Mouse (Mus musculus): ENCODE measurements around the gene Bri3bp. TPM values are rescaled to one million over a fixed set of nuclear protein-coding genes. Genes with fewer than 3 reads are reported as not detected.

The Bri3bp gene
- polyA plus RNA-seq, 1 experiment from 2014 or later, result 12.8 TPM

- Histone ChIP-seq H3K4me1 (ENCODE audit: insufficient read depth, low read depth, low read length) (peaks cover 12% of the 10 kb centered on the region; the same call in 1 of the 2 replicates), H3K9me3 (ENCODE audit: low read length) (no peaks in the 10 kb centered on the region), H3K36me3 (ENCODE audit: insufficient read depth, low read length) (no peaks in the 10 kb centered on the region), H3K4me3 (ENCODE audit: low read depth, low read length) (peak overlapping the region; percentile 70; the same call in 1 of the 2 replicates), H3K27me3 (replicated peaks; ENCODE audit: insufficient read depth, low read length) (no peaks in the 10 kb centered on the region), H3K4me2 (replicated peaks; ENCODE audit: low read depth, low read length) (peak overlapping the region; percentile 97; the same call in 1 of the 2 replicates), H3K27ac (ENCODE audit: low read length) (no peak overlapping the region), H3K9ac (replicated peaks; ENCODE audit: low read depth) (no peak overlapping the region)
- no peak for TF ChIP-seq CTCF (IDR thresholded peaks at IDR 0.05)
- no peak for TF ChIP-seq EP300 (IDR thresholded peaks at IDR 0.05)
- ATAC-seq (no peak), DNase-seq (ENCODE audit: low spot score) (no peak)
- WGBS, result 48% methylated on average over 7 of the region's 7 CpGs
Observed at GRCm38 (mm10) chr5:125476799-125477198, 35.4 kb downstream of the Bri3bp start.

- 70% methylated on average over 7 of the region's 7 CpGs for WGBS
- H3K4me2 ChIP-seq (replicated peaks; ENCODE audit: low read depth, low read length), result no peak overlapping the region
Observed at GRCm38 (mm10) chr5:125477533-125477932, 36.2 kb downstream of the Bri3bp start.

GRCm38 (mm10) chr5:125478037-125478436, 36.7 kb downstream of the Bri3bp start:
- WGBS, result 78% methylated on average over 7 of the region's 7 CpGs
- ATAC-seq, result no peak
- no peak for DNase-seq (ENCODE audit: low spot score)
- H3K4me2 ChIP-seq (replicated peaks; ENCODE audit: low read depth, low read length), result no peak overlapping the region
- H3K9ac ChIP-seq (replicated peaks; ENCODE audit: low read depth), result no peak overlapping the region
- no peaks in the 10 kb centered on the region for H3K36me3 ChIP-seq (ENCODE audit: insufficient read depth, low read length)
- H3K4me3 ChIP-seq (ENCODE audit: low read depth, low read length), result no peak overlapping the region
- no peak overlapping the region for H3K27ac ChIP-seq (ENCODE audit: low read length)
- no peak for TF ChIP-seq CTCF (IDR thresholded peaks at IDR 0.05)
- TF ChIP-seq EP300 (IDR thresholded peaks at IDR 0.05), result no peak
- H3K4me1 ChIP-seq (ENCODE audit: insufficient read depth, low read depth, low read length), result peaks cover 12% of the 10 kb centered on the region; the same call in 1 of the 2 replicates
- H3K27me3 ChIP-seq (replicated peaks; ENCODE audit: insufficient read depth, low read length), result no peaks in the 10 kb centered on the region
- no peaks in the 10 kb centered on the region for H3K9me3 ChIP-seq (ENCODE audit: low read length)

More at GRCm38 (mm10) chr5:125477533-125477932, 36.2 kb downstream of the Bri3bp start:
- DNase-seq (ENCODE audit: low spot score) (no peak), ATAC-seq (no peak)
- H3K27me3 ChIP-seq (replicated peaks; ENCODE audit: insufficient read depth, low read length), result no peaks in the 10 kb centered on the region
- TF ChIP-seq EP300 (IDR thresholded peaks at IDR 0.05) (no peak), CTCF (IDR thresholded peaks at IDR 0.05) (no peak)
- H3K4me3 ChIP-seq (ENCODE audit: low read depth, low read length), result no peak overlapping the region
- H3K27ac ChIP-seq (ENCODE audit: low read length), result no peak overlapping the region
- no peaks in the 10 kb centered on the region for H3K9me3 ChIP-seq (ENCODE audit: low read length)
- no peak overlapping the region for H3K9ac ChIP-seq (replicated peaks; ENCODE audit: low read depth)
- peaks cover 12% of the 10 kb centered on the region; the same call in 1 of the 2 replicates for H3K4me1 ChIP-seq (ENCODE audit: insufficient read depth, low read depth, low read length)
- no peaks in the 10 kb centered on the region for H3K36me3 ChIP-seq (ENCODE audit: insufficient read depth, low read length)

- Histone ChIP-seq H3K9ac (replicated peaks; ENCODE audit: low read depth) (no peak overlapping the region), H3K4me1 (ENCODE audit: insufficient read depth, low read depth, low read length) (peaks cover 12% of the 10 kb centered on the region; the same call in 1 of the 2 replicates), H3K4me2 (replicated peaks; ENCODE audit: low read depth, low read length) (no peak overlapping the region), H3K36me3 (ENCODE audit: insufficient read depth, low read length) (no peaks in the 10 kb centered on the region), H3K27ac (ENCODE audit: low read length) (no peak overlapping the region), H3K4me3 (ENCODE audit: low read depth, low read length) (no peak overlapping the region), H3K9me3 (ENCODE audit: low read length) (no peaks in the 10 kb centered on the region), H3K27me3 (replicated peaks; ENCODE audit: insufficient read depth, low read length) (no peaks in the 10 kb centered on the region)
- ATAC-seq (no peak), DNase-seq (ENCODE audit: low spot score) (no peak)
- 90% methylated on average over 3 of the region's 3 CpGs for WGBS
- TF ChIP-seq EP300 (IDR thresholded peaks at IDR 0.05) (no peak), CTCF (IDR thresholded peaks at IDR 0.05) (no peak)
Observed at GRCm38 (mm10) chr5:125479376-125479775, 38.0 kb downstream of the Bri3bp start.

GRCm38 (mm10) chr5:125480434-125481231, 39.3 kb downstream of the Bri3bp start:
- H3K36me3 ChIP-seq (ENCODE audit: insufficient read depth, low read length), result no peaks in the 10 kb centered on the region
- WGBS, result 76% methylated on average over 11 of the region's 11 CpGs
- no peaks in the 10 kb centered on the region for H3K27me3 ChIP-seq (replicated peaks; ENCODE audit: insufficient read depth, low read length)

GRCm38 (mm10) chr5:125482474-125482873, 41.1 kb downstream of the Bri3bp start:
- TF ChIP-seq EP300 (IDR thresholded peaks at IDR 0.05) (no peak), CTCF (IDR thresholded peaks at IDR 0.05) (no peak)
- no peak for DNase-seq (ENCODE audit: low spot score)

More at GRCm38 (mm10) chr5:125480434-125481231, 39.3 kb downstream of the Bri3bp start:
- Histone ChIP-seq H3K4me1 (ENCODE audit: insufficient read depth, low read depth, low read length) (peaks cover 12% of the 10 kb centered on the region; the same call in 1 of the 2 replicates), H3K4me3 (ENCODE audit: low read depth, low read length) (no peak overlapping the region), H3K9me3 (ENCODE audit: low read length) (no peaks in the 10 kb centered on the region), H3K27ac (ENCODE audit: low read length) (no peak overlapping the region), H3K9ac (replicated peaks; ENCODE audit: low read depth) (no peak overlapping the region), H3K4me2 (replicated peaks; ENCODE audit: low read depth, low read length) (no peak overlapping the region)
- DNase-seq (ENCODE audit: low spot score) (no peak), ATAC-seq (no peak)
- TF ChIP-seq EP300 (IDR thresholded peaks at IDR 0.05) (no peak), CTCF (IDR thresholded peaks at IDR 0.05) (no peak)

More at GRCm38 (mm10) chr5:125482474-125482873, 41.1 kb downstream of the Bri3bp start:
- no peak overlapping the region for H3K4me3 ChIP-seq (ENCODE audit: low read depth, low read length)
- no peak overlapping the region for H3K4me2 ChIP-seq (replicated peaks; ENCODE audit: low read depth, low read length)
- ATAC-seq, result no peak
- H3K4me1 ChIP-seq (ENCODE audit: insufficient read depth, low read depth, low read length), result no peaks in the 10 kb centered on the region
- no peak overlapping the region for H3K27ac ChIP-seq (ENCODE audit: low read length)
- no peaks in the 10 kb centered on the region for H3K36me3 ChIP-seq (ENCODE audit: insufficient read depth, low read length)
- H3K9me3 ChIP-seq (ENCODE audit: low read length), result no peaks in the 10 kb centered on the region
- 86% methylated on average over 7 of the region's 7 CpGs for WGBS
- no peaks in the 10 kb centered on the region for H3K27me3 ChIP-seq (replicated peaks; ENCODE audit: insufficient read depth, low read length)
- no peak overlapping the region for H3K9ac ChIP-seq (replicated peaks; ENCODE audit: low read depth)

Measured in lung, postnatal 0 days (tissue).